Mouse (Mus musculus) cortical plate, adult 2 months (tissue): Measurements from ENCODE around the gene Gm42417.

Source experiments
- CTCF ChIP-seq: fragments of 200-500 bp; IDR thresholded peaks from 2 replicates; pipeline ENCODE4 v1.5.1; 2011; ENCODE audit warnings: mild to moderate bottlenecking, control low read depth, low read length; ENCODE audit not compliant: insufficient read depth; ENCODE audit errors: extremely low read depth
- POLR2A ChIP-seq: fragments of 200-500 bp; IDR thresholded peaks from 2 replicates; pipeline ENCODE4 v1.6.1; 2011; ENCODE audit warnings: mild to moderate bottlenecking, low read length, control low read depth; ENCODE audit not compliant: insufficient read depth; ENCODE audit errors: extremely low read depth

- TF ChIP-seq POLR2A (no peak), CTCF (no peak)
These were observed 7.8 kb downstream of the Gm42417 start for GRCm38 (mm10) chr1:36531461-36531860.
